Mouse (Mus musculus) hematopoietic stem cell, adult 5-6 weeks (primary cell): ENCODE data around the gene Ergic1. TPM values are rescaled to one million over a fixed set of nuclear protein-coding genes. Genes with fewer than 3 reads are reported as not detected.
A peak's percentile ranks its signal among the peaks of the same experiment; 100 is the strongest.

Experiments used
- ATAC-seq, 2 experiments: fragments of 125-278 bp in 1 of 2; replicated peaks in 1 of 2; 2 replicates each; pipeline ENCODE4 v1.8.0; 2016 to 2017; ENCODE audit warnings: inconsistent platforms in 2 of 2, mild to moderate bottlenecking in 2 of 2, moderate number of reproducible peaks in 2 of 2, low read depth in 1 of 2, moderate TSS enrichment in 1 of 2; ENCODE audit not compliant: low FRiP score in 2 of 2, poor library complexity in 2 of 2, severe bottlenecking in 2 of 2, insufficient read depth in 1 of 2, low TSS enrichment in 1 of 2
- total RNA-seq: library from RNA; stranded (forward); fragments of 172-1452, 232-1000 nt; gene quantifications from 2 replicates; pipeline ENCODE4 v1.2.3, GENCODE M21; 2017

Ergic1 gene
- total RNA-seq, 1 experiment from 2014 or later: 67.5 TPM

DNA sequence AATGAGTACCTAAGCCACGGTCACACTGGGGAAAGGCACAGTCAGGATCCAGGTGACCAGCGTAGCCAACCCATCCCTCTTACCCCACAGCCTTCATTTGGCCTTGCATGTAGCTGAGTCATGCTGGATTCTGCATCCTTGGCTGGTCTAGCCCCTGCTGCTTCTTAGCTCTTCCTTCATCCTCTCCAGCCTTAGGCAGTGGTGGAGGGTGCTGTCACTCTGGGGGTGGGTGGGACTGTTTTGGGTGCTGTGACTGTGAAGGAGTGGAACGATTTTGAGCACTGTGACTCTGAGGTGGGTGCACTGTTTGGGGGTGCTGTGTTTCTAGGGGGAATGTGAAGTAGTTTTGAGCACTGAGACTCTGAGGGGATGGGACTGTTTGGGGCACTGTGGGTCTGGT, 67.6 kb downstream of the Ergic1 start:
- no peak for ATAC-seq

- ATAC-seq: no peak
Measured at GRCm38 (mm10) chr17:26631811-26632327, 70.6 kb downstream of the Ergic1 start.

- no peak for ATAC-seq
Measured at GRCm38 (mm10) chr17:26633186-26633585, 71.9 kb downstream of the Ergic1 start.

GRCm38 (mm10) chr17:26633926-26634325, 72.6 kb downstream of the Ergic1 start:
- ATAC-seq: no peak

- no peak for ATAC-seq
Measured at GRCm38 (mm10) chr17:26634539-26634938, 73.2 kb downstream of the Ergic1 start.

DNA sequence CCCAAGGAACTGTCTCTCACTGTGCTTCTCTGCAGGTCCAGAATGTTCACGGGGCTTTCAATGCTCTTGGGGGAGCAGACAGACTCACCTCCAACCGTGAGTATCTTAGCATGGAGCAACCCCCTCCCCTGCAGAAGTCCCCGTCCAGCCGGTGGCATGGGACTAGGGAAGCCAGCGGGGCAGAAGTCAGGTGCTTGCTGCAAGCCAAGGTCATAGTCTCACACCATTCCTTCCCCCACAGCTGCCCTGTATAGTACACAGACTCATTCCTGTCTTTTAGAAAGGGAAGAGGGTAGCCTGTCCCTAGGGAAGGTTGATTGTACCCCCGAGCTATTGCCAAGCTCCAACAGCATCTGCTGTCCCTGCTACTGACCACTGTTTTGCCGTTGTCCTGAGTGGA, 74.7 kb downstream of the Ergic1 start:
- ATAC-seq: no peak

DNA sequence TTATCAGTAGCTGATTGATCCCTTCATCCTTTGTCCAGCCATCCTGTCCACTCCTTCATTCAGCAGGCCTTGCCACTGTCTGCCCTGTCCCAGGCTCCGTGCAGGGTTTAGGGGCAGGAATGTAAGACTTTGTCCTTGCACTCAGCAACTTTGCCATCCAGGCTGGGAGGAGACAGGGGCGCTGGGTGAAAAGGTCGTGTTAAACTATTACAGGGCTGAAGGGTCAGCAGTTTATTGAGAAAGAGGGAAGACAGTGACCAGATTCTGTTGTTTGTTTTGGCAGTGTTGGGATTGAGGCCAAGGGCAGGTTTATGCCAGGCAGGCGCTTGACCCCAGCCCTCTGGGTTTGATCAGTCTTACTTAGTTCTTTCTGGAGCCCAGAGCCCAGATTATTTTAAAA, 76.6 kb downstream of the Ergic1 start:
- ATAC-seq: no peak

DNA sequence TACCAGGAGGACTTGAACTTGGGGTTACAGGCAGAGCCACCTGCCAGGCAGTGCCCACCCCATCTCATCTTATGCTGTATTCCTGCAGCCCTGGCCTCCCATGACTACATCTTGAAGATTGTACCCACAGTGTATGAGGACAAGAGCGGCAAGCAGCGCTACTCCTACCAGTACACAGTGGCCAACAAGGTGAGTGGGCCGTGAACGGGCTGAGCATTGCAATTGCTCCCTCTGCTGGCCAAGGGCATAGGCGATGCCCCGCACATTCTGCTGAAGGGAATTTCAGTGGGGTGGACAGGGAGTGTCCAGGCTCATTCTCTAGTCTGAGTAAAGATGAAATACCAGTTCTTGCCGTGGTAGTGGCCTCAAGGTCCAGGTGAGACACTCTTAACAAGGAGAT, 77.4 kb downstream of the Ergic1 start:
- ATAC-seq: peak; percentile 72 to 81

GRCm38 (mm10) chr17:26639791-26640190, 78.5 kb downstream of the Ergic1 start:
- ATAC-seq: no peak; a peak in 1 of 4 replicates

- no peak; a peak in 1 of 4 replicates for ATAC-seq
Measured at GRCm38 (mm10) chr17:26640286-26640740, 79.0 kb downstream of the Ergic1 start.

DNA sequence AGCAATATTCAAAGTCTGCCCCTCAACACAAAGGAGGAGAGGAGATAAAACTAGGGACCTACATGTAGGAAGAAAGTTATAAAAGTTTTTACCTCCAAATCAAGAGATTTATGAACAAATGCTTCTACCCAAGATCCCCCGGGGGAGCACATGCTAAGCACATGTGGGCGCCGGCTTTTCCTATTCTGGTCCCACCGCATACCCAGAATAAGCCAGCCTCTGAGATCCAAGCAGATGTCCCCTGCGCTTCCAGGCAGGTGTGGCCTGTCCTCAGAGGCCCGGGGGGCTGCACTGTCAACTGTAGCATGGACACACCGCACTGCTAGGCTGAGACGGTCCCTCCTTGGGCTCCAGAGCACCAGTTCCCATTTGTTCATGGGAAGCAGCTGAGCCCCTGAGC, 82.2 kb downstream of the Ergic1 start:
- ATAC-seq: no peak

GRCm38 (mm10) chr17:26643993-26644392, 82.7 kb downstream of the Ergic1 start:
- no peak for ATAC-seq

DNA sequence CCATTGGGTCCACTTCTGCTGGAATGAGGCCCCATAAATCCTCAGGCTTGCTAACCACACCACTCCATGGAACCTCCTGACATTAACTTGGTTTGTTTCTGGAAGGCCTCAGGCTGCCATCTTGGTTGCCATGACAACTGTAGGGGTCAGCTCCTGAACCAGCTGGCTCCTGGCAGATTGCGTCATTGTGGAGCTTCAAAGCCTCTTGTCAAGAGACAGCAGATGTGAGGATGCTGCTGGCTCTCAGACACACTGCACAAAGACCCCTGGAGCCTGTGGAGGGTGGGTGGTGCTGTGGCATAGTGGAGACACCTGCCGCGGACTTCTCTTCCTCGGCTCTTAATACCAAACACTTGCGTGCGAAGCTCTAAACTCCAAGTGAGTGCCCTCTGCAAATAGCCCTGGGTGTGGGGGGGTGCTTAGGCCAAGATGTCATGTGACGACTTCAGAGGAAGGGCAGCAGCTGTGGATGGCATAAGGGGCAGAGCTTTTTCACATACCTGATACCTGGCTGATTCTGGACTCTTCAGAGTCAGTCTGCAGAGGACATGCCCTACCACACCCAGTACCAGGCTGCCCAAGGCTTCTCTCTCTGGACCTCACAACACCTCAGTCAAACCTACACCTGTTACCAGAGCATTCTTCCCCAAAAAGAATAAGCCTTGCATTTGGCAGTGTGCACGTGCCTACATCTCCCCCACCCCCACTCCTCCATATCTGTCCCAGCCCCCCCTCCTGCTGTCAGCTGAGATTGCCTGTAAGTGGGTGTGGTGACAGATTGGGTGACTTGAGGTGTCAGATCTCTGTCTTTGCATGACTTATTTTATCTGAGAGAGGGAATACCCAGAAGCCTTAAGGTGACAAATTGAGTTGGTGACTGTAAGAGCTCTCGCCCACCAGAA, 83.5 kb downstream of the Ergic1 start:
- no peak for ATAC-seq

DNA sequence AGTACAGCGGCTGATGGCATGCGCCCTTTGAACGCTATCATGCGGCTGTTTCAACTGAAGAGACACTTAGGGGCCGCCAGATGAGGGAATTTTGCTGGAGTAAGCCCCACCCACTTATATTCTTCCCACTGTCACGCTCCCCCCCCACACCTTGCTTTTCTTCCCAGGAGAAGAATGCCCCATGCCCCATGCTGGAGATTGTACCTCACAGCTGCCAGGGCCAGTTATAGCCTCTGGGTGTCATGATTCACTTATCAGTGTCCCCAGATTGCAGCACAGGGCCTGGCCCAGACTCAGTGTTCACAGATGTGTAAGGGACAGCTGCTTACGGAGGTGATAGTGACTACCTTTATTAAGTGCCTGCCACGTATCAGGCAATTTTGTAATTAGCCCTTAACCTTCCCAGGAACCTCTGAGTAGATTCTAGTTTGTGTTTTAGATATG, 84.1 kb downstream of the Ergic1 start:
- no peak for ATAC-seq

DNA sequence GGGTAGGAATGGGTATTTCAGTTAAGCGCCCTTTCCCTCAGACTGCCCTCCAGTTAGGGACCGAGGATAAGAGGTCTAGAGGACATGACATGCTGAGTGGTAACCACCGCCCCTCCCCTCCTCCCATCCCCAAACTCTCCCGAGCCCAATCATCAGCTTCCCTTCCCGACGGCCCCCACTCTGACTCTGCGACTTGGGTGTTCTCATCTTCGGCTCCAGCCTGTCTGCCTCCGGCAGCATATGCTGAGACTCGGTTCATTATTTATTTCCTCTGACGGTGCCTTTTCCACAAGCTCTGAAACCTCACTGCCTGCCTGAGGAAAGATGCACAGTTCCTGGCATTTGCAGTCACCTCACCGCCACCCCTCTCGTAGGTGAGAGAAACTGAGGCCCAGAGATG, 86.0 kb downstream of the Ergic1 start:
- ATAC-seq: no peak

DNA sequence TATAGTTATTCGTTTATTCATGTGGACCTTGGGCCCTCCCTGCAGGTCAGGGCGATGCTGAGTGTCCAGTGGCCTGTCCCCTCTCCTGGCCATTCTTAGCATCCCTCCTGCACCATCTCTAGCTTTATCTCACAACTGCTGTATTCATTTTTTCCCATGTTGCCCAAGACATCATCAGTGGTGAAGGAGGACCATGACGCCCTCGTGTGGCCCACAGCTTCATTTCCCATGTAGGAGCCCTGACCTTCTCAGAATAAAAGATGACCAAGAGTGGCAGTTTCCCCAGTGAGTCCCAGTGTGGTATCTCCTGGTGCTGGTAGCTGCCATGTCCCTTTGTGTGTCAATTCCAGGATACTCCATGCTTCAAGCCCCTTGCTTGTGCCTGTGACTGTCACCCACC, 88.3 kb downstream of the Ergic1 start:
- no peak for ATAC-seq

DNA sequence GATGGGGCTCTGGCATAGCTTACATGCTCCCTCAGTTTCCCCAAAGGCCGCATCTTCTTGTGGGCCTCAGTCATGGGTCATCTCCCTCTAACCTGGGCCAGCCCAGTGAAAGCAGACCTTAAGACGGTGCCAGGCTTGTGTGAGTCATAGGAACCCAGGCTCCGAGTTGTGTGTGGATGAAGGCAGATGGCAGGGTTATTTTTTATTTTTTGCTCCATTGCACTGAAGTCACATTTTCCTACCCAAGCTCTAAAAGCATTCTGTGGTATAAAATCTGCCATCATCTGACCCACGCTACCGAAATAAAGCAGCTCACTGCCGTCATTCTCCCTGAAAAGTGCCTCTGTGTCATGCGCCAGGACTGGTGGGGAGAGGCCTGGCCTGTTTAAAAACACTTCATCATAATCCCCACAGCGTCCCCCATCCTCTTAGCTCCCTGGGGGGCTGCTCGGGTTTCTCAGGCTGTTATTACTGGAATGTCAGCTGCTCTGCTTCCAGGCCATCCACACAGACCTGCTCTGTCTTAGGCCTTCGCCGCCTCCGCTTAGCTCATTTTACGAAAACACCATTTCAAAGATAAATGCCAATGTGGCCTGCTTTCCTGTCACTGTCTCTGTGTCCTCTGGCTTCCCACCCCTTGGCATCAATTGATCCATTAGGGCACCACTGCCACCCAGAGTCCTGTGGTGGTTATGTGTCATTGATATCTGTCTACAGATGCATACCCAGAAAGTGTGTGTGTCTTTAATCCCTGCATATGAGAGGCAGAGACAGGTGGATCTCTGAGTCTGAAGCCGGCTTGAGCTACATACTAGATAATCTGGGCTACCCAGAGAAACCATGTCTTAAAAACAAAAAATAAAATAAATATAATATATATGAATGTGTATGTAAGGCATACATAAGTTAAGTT, 89.4 kb downstream of the Ergic1 start:
- no peak for ATAC-seq
